Mouse (Mus musculus): ENCODE data around the gene Scnm1. TPM values are rescaled to one million over a fixed set of nuclear protein-coding genes. Genes with fewer than 3 reads are reported as not detected.
"Not testable (repeated sequence)": the region's sequence is repeated elsewhere in the genome, so short reads cannot be mapped to it uniquely, and the experiment has no call there.

Scnm1 gene
- total RNA-seq, 1 experiment from 2014 or later, result 146 TPM

GRCm38 (mm10) chr3:95159511-95159986 lies 25.7 kb upstream of the Scnm1 start:
- no peak for ATAC-seq (ENCODE audit: extremely low read depth, insufficient number of reproducible peaks, low FRiP score, poor library complexity, severe bottlenecking)

- peak; percentile 87 for ATAC-seq (ENCODE audit: extremely low read depth, insufficient number of reproducible peaks, low FRiP score, poor library complexity, severe bottlenecking)
Observed at GRCm38 (mm10) chr3:95153874-95154273, 20.1 kb upstream of the Scnm1 start.

- ATAC-seq (ENCODE audit: extremely low read depth, insufficient number of reproducible peaks, low FRiP score, poor library complexity, severe bottlenecking), result no peak
Observed at GRCm38 (mm10) chr3:95147924-95148323, 14.1 kb upstream of the Scnm1 start.

GRCm38 (mm10) chr3:95142617-95143011 lies 8.8 kb upstream of the Scnm1 start:
- ATAC-seq (ENCODE audit: extremely low read depth, insufficient number of reproducible peaks, low FRiP score, poor library complexity, severe bottlenecking), result peak; percentile 83

- ATAC-seq (ENCODE audit: extremely low read depth, insufficient number of reproducible peaks, low FRiP score, poor library complexity, severe bottlenecking), result peak; percentile 62
Observed at GRCm38 (mm10) chr3:95141952-95142616, 8.3 kb upstream of the Scnm1 start, which contains the start of gene Tnfaip8l2. Gene Tnfaip8l2, minus strand, starts transcription at chr3:95142360.

GRCm38 (mm10) chr3:95141474-95141873 lies 7.7 kb upstream of the Scnm1 start:
- ATAC-seq (ENCODE audit: extremely low read depth, insufficient number of reproducible peaks, low FRiP score, poor library complexity, severe bottlenecking), result peak; percentile 50

- no peak for ATAC-seq (ENCODE audit: extremely low read depth, insufficient number of reproducible peaks, low FRiP score, poor library complexity, severe bottlenecking)
Observed at GRCm38 (mm10) chr3:95140795-95141194, 7.0 kb upstream of the Scnm1 start.

GRCm38 (mm10) chr3:95140289-95140595 lies 6.4 kb upstream of the Scnm1 start:
- ATAC-seq (ENCODE audit: extremely low read depth, insufficient number of reproducible peaks, low FRiP score, poor library complexity, severe bottlenecking), result no peak

GRCm38 (mm10) chr3:95139586-95140288 lies 5.9 kb upstream of the Scnm1 start:
- ATAC-seq (ENCODE audit: extremely low read depth, insufficient number of reproducible peaks, low FRiP score, poor library complexity, severe bottlenecking), result no peak

GRCm38 (mm10) chr3:95136336-95136735 lies 2.5 kb upstream of the Scnm1 start:
- ATAC-seq (ENCODE audit: extremely low read depth, insufficient number of reproducible peaks, low FRiP score, poor library complexity, severe bottlenecking), result no peak

- ATAC-seq (ENCODE audit: extremely low read depth, insufficient number of reproducible peaks, low FRiP score, poor library complexity, severe bottlenecking), result no peak
Observed at GRCm38 (mm10) chr3:95135433-95136052, 1.7 kb upstream of the Scnm1 start.

- ATAC-seq (ENCODE audit: extremely low read depth, insufficient number of reproducible peaks, low FRiP score, poor library complexity, severe bottlenecking), result no peak
Observed at GRCm38 (mm10) chr3:95135023-95135422, 1.2 kb upstream of the Scnm1 start.

- ATAC-seq (ENCODE audit: extremely low read depth, insufficient number of reproducible peaks, low FRiP score, poor library complexity, severe bottlenecking), result not testable (repeated sequence)
Observed at GRCm38 (mm10) chr3:95134133-95134532, 322 bp upstream of the Scnm1 start.

- ATAC-seq (ENCODE audit: extremely low read depth, insufficient number of reproducible peaks, low FRiP score, poor library complexity, severe bottlenecking), result no peak
Observed at GRCm38 (mm10) chr3:95133176-95133575, 635 bp downstream of the Scnm1 start.

GRCm38 (mm10) chr3:95132389-95132788 lies 1.4 kb downstream of the Scnm1 start:
- not testable (repeated sequence) for ATAC-seq (ENCODE audit: extremely low read depth, insufficient number of reproducible peaks, low FRiP score, poor library complexity, severe bottlenecking)

GRCm38 (mm10) chr3:95130081-95130480 lies 3.7 kb downstream of the Scnm1 start:
- no peak for ATAC-seq (ENCODE audit: extremely low read depth, insufficient number of reproducible peaks, low FRiP score, poor library complexity, severe bottlenecking)

- no peak for ATAC-seq (ENCODE audit: extremely low read depth, insufficient number of reproducible peaks, low FRiP score, poor library complexity, severe bottlenecking)
Observed at GRCm38 (mm10) chr3:95129226-95129651, 4.6 kb downstream of the Scnm1 start.

GRCm38 (mm10) chr3:95124972-95125371 lies 8.8 kb downstream of the Scnm1 start:
- no peak for ATAC-seq (ENCODE audit: extremely low read depth, insufficient number of reproducible peaks, low FRiP score, poor library complexity, severe bottlenecking)

- ATAC-seq (ENCODE audit: extremely low read depth, insufficient number of reproducible peaks, low FRiP score, poor library complexity, severe bottlenecking), result peak; percentile 42; the same call in 1 of the 2 replicates
Observed at GRCm38 (mm10) chr3:95124246-95124645, 9.6 kb downstream of the Scnm1 start, which contains the start of gene Tmod4. Gene Tmod4, plus strand, starts transcription at chr3:95124476.

- no peak for ATAC-seq (ENCODE audit: extremely low read depth, insufficient number of reproducible peaks, low FRiP score, poor library complexity, severe bottlenecking)
Observed at GRCm38 (mm10) chr3:95121580-95121979, 12.2 kb downstream of the Scnm1 start.

Data from neutrophil, adult 5-6 weeks (primary cell).